Mouse (Mus musculus): ENCODE data around the gene Arhgap15.

Gene Arhgap15

DNA sequence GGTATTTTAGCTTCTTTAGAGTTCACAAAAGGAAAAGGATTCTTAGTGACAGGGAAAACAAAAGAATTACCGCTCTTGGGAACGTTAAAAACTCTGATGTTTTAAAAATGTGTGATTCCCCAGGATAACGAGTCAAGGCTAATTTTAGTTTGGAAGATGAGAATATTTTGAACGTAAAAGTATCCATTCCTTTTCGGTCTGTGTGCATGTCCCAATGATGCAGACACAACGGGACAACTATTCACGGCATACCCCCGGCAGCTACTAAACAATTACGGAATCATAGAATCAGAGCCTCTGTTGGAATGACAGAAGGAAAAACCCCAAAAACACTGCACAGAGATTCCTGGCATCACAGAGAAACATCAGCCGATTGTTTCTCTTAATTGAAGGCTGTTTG is 281.2 kb downstream of the Arhgap15 start:
- no peak for DNase-seq (ENCODE audit: low spot score in 2 of 2)

DNA sequence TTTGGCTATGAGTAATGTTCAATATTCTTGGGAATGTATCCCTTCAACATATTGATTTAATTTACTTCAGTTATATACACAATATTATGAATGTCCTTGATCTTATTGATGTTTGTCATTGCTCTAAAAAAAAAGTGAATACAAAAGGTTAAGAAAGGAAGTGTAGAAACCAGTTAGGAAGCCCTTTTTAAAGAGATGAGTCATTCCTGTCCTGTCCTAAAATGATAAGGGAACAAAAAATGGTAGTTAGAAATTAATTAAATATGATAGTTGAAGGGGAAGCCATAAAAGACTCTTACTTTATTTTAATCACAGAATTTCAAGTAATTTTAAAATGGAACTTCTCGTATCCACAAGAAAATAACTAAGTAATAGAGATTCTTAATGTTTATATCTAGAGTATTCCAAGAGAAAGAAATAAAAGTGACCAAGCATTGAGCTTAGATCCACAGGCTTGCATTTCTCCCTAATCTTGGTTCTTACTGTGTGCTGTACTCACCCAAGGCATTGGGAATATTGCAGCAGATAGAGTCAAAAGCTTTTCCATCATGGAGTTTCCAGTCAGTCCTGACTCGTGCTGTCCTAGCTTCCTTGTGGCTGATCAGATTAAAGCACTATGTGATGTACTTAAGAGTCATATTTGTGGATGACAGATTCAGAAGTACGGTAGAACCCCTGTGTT is 291.0 kb downstream of the Arhgap15 start:
- DNase-seq (ENCODE audit: low spot score in 2 of 2), result no peak

DNA sequence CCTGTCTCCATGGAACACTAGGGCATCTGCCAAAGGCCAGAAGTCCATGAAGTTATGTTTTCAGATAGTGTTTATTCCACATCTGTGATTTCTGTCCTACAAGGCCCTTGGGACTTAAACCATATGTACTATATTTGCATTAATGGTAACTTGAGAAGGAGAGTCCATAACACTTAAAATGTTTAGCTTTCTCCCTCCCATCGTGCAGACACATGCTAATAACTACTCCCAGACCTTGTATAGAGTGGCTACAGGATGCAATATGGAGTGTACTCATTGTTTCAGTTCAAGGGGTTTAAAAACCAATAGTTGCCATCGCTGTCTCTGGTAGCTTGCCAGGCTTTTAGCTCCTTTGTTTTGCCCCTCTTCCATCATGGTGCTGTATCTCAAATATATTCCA is 295.5 kb downstream of the Arhgap15 start:
- DNase-seq (ENCODE audit: low spot score in 2 of 2), result no peak

DNA sequence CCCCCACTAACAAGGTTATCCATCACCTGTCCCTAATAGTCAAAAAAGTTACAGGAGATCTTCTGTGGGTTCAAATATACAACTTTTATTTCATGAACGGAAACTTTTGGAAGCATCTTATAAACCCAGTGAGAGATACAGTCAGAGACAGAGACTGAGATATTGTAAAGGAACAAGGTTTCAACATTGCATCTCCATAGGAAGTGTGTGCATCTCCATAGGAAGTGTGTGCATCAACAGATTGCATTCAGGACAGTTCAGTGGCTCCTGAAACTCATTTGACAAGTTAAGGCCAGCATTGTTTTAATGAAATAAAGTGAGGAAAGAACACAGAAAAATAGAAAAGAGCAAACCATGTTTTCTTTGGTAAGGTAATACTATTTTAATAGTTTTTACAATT is 296.0 kb downstream of the Arhgap15 start:
- DNase-seq (ENCODE audit: low spot score in 2 of 2), result no peak

DNA sequence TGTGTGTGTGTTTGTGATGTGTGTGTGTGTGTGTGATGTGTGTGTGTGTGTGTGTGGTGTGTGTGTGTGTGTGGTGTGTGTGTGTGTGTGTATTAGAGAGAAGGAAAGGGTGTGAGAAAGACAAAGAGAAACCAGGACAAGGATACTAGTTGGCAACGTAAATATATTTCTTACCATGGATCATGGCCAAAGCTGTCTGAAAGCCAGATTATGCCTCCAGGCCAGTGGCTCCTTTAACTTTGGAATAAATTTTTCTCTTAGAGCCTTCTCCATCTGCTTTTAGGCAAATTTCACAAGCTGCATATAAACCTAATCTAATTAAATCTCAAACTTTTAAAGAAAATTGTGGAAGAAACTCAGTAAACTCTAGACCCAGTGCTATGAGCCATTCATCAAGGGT is 296.6 kb downstream of the Arhgap15 start:
- DNase-seq (ENCODE audit: low spot score in 2 of 2), result no peak

DNA sequence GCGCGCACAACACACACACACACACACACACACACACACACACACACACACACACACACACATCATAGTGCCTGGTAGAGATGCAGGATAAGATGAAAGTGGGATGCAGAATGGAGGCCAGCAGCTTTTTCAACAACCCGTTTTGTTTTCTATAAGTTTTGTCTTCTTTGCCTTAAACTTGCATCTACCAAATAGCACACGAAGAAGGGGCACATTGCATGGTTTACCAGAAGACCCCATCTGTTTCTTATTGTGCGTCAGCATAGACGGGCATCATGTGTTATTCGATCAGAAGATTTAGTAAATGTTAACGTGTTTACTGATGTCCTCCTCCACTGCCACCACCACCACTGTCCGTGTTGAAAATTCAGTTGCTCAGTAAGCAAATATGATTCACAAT is 311.7 kb downstream of the Arhgap15 start:
- DNase-seq (ENCODE audit: low spot score in 2 of 2), result no peak

DNA sequence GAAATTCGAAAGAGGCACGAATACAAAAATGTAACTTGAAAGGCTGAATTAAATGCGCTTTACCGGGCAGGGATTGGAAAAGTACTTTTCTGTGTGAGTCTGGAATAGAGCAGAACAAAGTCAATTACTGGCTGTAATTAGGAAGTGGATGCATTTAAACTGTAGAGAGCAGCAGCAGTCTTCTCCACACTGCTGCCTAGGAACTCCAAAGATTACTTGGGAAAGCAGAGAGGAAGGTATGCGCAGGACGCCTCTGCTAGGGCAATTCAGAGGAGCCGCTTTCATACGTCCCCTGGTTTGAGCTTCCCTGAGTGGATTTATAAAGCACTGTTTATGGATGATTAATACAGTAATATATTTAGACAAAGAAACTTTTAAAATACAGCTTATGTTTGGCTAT is 312.1 kb downstream of the Arhgap15 start:
- no peak for DNase-seq (ENCODE audit: low spot score in 2 of 2)

DNA sequence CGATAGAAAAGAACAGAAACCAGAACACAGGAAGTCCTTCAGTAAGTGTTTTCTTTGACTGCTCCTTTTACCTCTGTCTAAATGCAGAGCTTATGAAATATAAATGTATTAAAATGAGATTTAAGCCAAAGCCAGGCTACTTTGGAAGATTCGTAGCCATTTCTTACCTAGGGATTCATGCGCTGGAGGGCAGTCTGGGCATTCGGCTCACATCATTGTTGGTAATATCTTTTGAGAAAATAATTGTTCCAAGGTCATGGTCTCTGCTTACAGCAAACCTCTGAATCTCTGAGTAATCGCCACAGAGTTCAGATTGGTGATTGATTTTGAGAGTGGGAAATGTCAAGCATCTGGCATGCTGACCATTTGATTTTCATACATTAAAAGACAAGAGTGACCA is 316.4 kb downstream of the Arhgap15 start:
- no peak for DNase-seq (ENCODE audit: low spot score in 2 of 2)

DNA sequence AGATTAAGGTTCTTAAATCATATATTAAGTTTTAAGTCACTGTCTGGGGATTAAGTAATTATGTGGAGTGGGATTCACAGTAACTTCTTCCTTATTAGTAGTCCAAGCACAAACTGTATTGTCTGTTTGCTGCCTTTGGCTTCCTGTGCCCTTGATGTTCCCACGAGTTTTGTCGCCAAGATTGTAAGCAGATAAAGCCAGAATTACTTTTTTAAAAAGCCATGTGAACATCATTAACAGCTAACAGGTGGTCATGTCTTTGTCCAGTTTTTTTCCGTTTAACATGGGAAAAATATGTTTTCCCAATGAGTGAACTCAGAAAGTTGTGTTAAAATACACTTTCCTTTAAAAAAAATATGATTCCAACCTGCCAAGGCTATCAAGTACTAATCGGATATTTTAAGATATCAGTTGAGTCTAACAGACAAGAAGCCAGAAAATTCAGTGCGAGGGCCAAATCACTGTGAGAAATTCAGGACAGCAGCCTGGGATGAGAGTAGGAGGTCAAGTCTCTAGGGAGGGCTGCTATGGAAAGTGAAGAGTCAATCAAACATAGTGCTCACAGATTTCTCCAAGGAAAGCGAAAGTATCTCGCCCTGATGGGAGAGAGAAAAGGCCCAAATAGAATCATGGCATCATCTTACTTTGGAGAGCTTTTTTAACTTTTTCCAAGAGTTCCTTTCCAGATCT is 319.7 kb downstream of the Arhgap15 start:
- peak; percentile 65 to 66 for DNase-seq (ENCODE audit: low spot score in 2 of 2)

DNA sequence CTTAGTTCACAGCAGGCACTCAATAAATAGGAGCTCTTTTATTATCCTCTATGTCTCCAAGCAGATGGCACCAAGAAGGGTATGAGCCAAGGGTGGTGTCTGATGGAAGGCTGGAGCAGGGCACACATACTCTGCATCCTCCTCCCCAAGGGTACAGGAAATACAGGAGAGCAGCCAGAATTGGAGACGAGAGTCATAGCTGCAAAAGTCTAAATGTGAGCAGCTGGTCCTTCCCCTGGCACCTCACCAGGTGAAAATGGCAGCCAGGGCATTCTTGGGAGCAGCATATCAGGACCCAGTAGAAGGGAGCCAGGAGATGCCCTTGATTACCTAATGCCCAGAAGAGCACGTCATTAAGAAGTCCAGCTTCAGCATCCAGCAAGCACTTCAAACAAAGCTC is 320.3 kb downstream of the Arhgap15 start:
- no peak for DNase-seq (ENCODE audit: low spot score in 2 of 2)

DNA sequence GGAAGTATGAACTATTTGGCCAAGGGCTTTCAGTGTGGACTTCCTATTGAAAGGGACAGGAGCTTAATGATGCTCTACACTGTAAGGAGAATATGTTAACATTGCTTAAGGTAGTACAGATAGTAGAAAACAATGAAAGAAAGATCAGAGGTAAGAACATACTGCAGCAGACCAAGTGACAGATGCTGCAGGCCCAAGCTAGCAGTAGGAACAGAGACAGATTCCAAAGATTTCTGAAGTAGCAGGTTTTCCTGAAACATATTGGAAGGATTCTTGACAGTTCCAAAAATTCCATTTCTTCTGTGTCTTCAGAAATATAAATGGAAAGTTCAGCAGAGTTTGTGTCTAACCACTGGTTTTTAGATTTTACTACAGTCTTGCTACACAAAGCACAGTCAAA is 327.9 kb downstream of the Arhgap15 start:
- DNase-seq (ENCODE audit: low spot score in 2 of 2), result no peak

DNA sequence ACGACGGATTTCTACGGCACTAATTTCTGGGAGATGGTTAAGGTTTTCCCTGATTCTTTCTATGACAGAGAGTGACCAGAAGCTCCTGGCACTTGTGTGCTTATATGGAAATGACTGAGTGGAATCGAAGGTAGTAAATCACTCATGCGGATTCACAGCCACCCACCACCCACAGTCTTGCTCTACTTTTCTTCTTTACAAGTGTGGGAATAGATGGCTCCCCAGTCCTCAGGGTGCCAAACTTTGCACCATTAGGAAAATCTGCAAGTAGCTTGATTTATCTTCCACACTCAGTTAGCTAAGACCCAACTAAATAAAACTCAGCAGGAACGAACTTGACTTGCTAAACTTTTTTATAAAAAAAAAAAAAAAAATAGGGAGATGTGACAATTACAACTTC is 331.9 kb downstream of the Arhgap15 start:
- DNase-seq (ENCODE audit: low spot score in 2 of 2), result no peak

DNA sequence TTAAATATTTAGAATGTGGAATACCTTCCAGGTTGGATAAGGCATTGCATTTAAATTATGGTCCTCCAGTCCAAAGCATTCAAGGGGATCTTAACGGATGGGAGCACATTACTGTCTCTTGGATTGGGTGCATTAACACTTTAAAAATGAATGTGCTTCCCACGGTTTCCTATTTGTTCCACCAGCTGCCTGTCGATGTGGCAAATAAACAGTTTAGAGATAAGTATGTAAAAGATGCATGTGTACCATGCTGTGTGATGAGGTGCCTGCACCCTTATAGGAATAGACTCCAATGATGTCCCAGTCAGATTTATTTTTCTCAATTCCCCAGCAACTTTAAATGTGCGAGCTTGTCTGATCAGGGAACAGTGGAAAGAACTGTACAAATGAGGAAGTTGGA is 332.6 kb downstream of the Arhgap15 start:
- DNase-seq (ENCODE audit: low spot score in 2 of 2), result no peak

DNA sequence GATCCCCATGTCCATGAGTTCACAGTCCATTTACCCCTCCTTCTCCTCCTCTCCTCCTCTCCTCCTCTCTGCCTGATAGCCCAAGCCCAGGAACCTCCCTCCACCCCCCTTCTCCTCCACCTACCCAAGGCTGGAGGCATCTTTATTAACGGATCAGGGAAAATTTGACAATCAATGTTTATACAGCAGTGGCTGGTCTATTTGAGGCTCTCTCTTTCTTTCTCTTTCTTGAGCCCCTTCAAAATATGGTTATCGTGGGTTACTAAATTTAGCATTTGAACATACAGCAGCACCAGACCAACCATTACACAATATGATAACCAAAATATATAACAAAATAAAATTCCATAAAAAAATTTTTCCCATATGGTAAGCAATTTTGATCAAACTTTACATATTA is 335.8 kb downstream of the Arhgap15 start:
- DNase-seq (ENCODE audit: low spot score in 2 of 2), result no peak

DNA sequence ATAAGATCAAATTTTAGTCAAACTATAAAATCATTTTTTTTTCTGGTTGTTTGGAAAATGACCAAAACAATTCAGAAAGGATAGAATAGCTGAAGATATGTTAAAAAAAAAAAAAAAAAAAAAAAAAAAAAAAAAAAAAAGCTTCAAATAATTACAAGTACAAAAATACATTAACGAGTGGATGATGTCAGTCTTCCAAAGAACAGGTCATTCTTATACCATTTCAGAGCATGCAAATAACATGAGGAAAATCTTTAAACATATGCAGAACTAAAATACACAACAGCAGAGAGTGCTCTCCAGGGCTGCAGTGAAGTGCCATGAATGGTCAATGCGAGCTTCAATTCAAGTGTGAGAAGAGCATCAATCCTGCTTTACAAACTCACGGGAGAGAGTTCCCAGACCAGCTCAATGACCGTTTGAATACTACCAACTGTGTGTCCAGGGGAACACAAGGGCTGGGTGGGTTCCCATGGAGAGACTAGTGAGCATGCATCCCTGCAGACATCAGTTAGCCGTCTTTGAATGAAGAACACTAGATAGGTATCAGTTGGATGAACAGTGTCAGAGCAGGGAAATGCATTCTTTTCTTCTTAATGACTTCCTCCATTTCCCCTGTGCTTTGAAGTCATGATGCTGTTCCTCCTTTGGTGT is 337.9 kb downstream of the Arhgap15 start:
- no peak for DNase-seq (ENCODE audit: low spot score in 2 of 2)

DNA sequence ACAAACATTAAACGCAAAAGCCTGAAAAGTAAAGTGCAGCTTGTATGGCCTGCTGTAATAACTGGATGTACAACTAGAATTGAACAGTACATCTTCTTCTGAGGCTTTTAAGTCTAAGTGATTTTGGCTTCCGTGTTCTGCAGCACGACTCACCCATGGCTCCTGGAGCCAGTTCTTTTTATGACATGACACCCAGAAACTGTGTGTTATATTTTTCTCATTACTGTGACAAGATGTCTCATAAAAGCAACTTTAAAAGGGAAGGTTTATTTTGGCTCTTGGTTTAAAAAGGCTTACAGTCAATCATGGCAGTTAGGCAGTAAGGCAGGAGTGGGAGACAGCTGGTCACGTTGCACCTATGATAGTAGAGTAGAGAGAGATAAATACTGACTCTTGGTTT is 349.9 kb downstream of the Arhgap15 start:
- no peak for DNase-seq (ENCODE audit: low spot score in 2 of 2)

DNA sequence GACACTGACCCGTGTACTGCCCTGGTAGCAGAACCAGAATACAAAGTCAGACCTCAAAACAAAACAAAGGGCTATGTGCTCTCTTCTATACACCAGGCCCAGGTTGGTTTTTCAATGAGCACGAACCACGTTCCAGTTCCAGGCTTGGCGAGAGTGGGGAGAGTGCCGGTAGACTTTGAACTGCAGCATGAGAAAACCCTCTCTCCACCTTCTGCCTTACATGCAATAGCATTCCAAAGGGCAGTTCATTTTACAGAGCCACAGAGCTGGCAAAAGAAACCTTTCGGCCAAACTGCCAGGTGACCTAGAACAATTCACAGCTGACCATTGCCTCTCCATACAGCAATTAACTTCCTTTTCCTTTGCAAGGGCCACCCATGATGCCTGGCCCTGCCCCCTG is 353.7 kb downstream of the Arhgap15 start:
- no peak for DNase-seq (ENCODE audit: low spot score in 2 of 2)

DNA sequence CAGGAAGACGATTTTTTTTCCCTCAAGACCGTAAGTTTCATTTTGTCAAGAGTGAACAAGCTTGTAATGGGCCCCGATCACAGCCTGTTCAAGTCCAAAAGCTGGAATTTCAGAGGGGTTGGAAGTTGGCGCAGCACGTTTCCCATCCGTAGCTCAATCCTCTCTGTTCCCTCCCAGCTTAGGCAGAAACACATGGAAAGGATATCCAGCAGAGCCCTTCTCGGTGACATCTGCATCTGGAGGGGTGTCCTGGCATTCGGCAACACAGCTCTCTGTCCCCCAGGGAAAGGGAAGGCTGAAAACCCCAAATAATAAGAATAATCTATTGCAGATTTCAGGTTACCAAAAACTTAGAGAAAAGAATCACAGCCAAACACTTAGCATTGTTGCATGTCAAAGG is 354.7 kb downstream of the Arhgap15 start:
- peak in 1 of 2 experiments; percentile 14 for DNase-seq (ENCODE audit: low spot score in 2 of 2)

DNA sequence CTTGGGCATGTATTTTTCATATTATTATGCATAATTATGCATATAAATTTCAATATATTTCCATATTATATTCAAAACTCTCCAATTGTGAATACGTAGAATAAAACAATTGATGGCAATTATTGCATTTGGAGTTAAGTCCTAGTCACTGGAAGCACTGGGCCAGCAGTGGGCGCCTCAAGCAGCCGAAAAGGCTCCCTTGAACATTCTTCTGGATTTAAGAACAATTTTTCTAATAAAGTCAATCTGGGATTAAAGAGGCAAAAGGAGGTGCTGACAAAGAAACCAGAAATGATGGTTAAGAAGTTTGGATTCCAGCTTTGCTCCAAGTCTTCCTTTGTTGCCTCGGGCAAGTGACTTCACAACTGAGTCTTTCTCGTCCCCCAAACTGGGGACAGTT is 355.1 kb downstream of the Arhgap15 start:
- peak; percentile 30 to 37 for DNase-seq (ENCODE audit: low spot score in 2 of 2)

DNA sequence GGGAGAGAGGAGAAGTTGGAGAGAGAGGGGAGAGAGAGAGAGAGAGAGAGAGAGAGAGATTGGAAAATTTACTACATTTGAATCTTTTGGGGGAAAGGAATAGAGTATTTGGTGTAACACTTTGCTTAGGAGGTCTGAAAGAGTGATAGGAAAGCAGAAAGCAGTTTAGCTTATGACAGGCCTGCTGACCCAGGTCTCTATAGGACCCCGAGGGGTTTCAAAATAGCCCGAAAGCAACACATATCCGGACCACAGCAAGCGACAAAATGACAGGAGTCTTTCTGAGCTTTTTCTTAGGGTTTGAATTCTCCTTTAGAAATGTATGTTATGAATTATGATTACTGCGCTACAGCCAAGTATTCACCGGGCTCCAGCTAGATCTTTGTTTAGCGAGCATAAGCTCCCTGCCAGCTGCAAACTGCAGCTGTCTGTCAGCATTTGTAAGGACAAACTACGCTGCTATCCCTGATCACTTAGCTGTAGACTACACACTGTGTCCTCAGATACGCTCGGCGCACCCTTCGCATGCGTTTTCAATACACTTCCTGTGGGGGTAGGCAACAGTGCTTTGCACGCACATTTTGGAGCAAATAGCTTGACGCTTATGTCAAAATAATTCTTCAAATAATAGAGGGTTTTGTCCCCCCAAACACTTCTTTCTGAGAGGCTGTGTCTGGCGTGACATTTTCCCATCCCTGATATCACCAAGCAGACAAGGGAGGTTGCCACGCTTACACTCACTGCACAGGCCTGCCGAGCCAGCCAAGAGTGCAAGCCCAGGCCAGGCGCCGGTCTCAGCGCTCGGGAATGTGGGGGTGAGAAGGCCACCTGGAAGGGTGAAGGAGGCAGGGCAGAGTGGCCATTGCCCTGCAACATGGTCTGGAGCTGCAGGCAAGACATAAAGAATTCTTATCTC is 355.9 kb downstream of the Arhgap15 start:
- peak; percentile 54 to 58 for DNase-seq (ENCODE audit: low spot score in 2 of 2)

DNA sequence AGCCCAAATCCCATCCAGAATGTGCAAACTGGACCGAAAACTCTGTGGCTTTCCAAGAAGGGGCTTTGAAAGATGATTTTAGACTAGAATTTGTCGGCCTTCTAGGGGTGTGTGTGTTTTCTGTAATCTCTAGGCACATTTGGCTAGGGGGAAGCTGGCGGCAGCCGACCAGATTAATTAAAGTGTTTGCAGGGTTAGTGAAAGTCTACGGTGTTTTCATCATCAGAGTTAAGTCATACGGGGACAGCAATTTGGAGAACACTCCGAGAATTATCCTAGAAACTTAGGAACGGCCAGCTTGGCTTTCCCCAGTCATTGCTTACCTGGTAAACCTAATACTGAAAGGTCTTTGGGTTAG is 356.6 kb downstream of the Arhgap15 start:
- DNase-seq (ENCODE audit: low spot score in 2 of 2), result peak; percentile 38 to 55

DNA sequence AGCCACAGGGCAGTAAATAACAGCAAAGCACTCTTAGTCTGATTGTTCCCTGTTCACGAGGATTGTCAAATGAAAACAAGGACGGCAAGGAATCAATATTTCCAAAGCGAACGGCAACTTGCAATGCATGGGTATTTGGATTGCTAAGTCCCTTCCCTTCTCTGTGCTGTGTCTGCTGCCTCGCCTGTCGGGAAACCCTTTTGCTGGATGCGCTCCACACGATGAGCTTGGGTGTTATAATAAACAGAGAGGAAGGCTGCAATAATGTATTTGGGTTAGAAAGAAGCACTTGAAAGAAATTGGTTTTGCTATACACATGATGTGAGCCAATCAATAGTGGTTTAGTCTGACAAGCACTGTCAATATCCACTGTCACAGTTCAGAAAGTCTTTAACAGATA is 357.7 kb downstream of the Arhgap15 start:
- DNase-seq (ENCODE audit: low spot score in 2 of 2), result no peak

Measured in heart, adult 9 months (tissue).